Mouse (Mus musculus) frontal cortex, adult 2 months (tissue): Measurements from ENCODE around the gene Tcp11l1. TPM values are rescaled to one million over a fixed set of nuclear protein-coding genes. Genes with fewer than 3 reads are reported as not detected.
A peak's percentile ranks its signal among the peaks of the same experiment; 100 is the strongest.

ENCODE experiments used
- DNase-seq, 2 experiments: peaks; one replicate each; pipeline ENCODE4 v3.0.0; 2022; ENCODE audit warnings: low spot score in 1 of 2; ENCODE audit errors: extremely low spot score in 1 of 2
- polyA plus RNA-seq: library from polyadenylated mRNA; depleted of rRNA; stranded (reverse); fragments of >200 nt; gene quantifications from 2 replicates; pipeline ENCODE4 v1.2.3, GENCODE M21; 2012

Gene Tcp11l1
- polyA plus RNA-seq, 1 experiment: 17.5 TPM

DNA sequence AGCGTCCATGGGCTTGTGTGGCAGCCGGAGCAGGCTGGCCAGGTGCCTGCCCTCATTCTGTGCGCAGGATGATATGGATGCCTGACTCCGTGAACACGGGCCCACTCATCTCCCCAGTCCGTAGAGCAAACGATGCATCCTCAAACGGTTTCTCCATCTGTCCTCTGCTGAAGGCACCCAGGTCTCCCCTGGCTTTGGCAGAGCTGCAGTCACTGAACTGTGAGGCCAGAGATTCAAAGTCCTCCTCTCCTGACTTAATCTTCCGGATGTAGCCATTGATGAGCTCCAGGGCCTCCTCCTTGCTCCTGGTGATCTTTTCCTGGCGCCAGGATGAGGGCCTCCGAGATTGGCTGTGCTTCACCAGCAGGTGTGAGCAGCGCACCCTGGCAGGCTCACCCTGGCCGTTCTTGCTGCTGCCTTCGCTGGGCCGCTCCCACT, 2.3 kb upstream of the Tcp11l1 start:
- no peak for DNase-seq

- DNase-seq: no peak
Observed at GRCm38 (mm10) chr2:104712486-104712809, 479 bp upstream of the Tcp11l1 start.

DNA sequence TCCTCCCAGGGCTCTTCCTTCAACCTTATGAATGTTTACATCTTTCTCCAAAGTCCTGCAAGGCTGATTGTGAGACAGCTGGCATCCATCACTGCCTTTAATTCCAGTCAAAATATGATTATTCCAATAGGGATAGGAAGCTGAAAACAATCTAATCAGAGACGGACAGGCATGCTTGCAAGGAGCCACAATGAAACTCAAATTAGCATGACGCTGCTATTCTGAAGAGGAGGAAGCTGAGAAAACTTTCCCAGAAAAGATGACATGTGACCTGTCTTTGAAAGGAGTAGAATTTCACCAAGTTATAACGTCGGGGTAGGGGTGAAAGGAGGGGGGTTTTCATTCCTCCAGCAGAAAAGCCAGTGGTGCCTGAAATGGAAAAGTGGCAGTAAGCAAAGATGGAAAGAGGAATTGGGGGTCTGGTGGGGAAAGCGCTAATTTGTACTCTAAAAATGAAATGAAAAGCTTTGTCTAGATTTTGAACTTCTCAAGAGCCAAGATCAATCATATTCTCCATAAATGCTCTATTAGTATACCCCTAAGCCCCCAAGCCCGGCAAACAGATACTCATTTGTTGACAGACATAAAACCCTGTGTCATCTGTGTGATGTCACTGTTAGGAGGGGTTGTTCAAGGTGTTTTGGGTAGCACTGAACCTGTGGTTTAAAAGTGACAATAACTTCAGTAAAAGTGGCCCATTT, 1.1 kb downstream of the Tcp11l1 start:
- no peak for DNase-seq

- DNase-seq: no peak
Observed at GRCm38 (mm10) chr2:104709786-104710337, 2.1 kb downstream of the Tcp11l1 start.

GRCm38 (mm10) chr2:104704355-104704754, 7.6 kb downstream of the Tcp11l1 start:
- DNase-seq: no peak

GRCm38 (mm10) chr2:104703158-104703557, 8.8 kb downstream of the Tcp11l1 start:
- DNase-seq: no peak

DNA sequence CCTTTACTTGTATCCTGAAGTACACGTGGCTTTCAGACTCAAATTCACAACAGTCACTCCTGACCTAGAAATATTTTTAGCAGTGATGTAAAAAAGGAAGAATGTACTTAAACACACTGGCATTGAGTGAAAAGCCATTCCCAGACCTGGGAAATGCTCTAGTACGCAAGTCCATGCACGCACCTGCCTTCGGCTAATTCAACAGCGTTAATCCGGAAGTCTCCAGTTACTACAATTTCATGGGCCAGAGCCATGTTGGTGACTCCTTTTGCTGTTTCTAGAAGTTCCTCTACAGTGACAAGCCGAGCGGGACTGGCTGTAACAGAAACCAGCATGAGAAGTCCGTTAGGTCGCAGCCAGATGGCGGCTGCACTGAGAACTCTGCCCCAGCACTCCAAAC, 12.3 kb downstream of the Tcp11l1 start:
- DNase-seq: no peak

GRCm38 (mm10) chr2:104692551-104692950, 19.4 kb downstream of the Tcp11l1 start:
- no peak for DNase-seq

DNA sequence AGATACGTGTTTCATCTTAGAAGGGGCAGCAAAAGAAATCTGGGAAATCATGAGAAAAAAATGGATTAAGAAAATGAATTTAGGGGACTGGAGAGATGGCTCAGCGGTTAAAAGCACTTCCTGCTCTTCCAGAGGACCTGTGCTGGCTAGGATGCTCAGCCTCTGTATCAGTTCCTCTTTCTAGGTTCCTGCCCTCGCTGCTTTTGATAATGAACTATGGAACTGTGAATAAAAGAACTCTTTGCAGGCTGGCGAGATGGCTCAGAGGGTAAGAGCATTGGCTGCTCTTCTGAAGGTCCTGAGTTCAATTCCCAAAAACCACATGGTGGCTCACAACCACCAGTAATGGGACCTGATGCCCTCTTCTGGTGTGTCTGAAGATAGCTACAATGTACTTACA, 21.2 kb downstream of the Tcp11l1 start:
- DNase-seq: no peak

GRCm38 (mm10) chr2:104688724-104689123, 23.2 kb downstream of the Tcp11l1 start:
- peak in 1 of 2 experiments; percentile 37 for DNase-seq

GRCm38 (mm10) chr2:104688321-104688720, 23.6 kb downstream of the Tcp11l1 start:
- DNase-seq: no peak

- DNase-seq: no peak
Observed at GRCm38 (mm10) chr2:104687261-104687660, 24.7 kb downstream of the Tcp11l1 start.

- peak; percentile 44 to 86 for DNase-seq
Observed at GRCm38 (mm10) chr2:104685418-104685817, 26.6 kb downstream of the Tcp11l1 start.

DNA sequence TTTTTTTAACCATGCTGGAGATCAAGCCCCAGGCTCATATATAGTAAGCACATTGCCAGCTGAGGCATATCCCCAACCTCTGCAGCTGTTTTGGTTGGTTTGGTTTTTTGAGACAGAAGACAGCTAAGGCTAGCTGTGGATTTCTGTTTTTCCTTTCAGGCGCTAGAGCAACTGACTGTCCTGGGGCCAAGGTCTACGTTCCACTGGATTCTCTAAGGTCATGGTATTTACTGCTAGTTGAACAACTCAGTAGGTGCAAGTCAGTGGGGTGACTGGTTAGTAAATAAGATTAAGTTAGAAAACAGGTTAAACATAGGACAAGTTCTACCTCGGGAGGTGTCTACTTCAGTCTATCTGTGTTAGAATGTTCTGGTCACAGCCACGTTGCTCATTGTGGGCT, 27.2 kb downstream of the Tcp11l1 start:
- no peak for DNase-seq

GRCm38 (mm10) chr2:104677326-104677725, 34.6 kb downstream of the Tcp11l1 start:
- no peak for DNase-seq

GRCm38 (mm10) chr2:104671724-104672123, 40.2 kb downstream of the Tcp11l1 start:
- no peak for DNase-seq

- no peak for DNase-seq
Observed at GRCm38 (mm10) chr2:104669122-104669804, 42.7 kb downstream of the Tcp11l1 start.

GRCm38 (mm10) chr2:104663372-104664100, 48.4 kb downstream of the Tcp11l1 start:
- no peak for DNase-seq

DNA sequence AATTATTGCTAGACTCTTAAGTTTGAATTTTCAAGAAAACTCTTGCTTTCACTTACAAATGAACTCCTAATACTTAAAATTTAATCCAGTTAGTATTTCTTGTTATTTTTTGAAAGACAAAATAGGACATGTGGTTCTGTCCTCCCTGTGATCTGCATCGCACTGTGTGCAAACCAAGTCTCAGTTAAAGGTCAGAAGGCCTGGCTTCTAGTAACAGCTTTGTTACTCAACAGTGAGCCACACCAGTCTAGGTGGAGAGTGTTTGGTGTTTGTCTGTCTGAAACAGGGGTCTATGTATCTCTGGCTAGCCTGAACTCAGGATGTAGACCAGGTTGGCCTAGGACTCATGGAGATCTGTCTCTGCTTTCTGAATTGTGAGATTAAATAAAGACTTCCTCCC, 53.3 kb downstream of the Tcp11l1 start:
- no peak for DNase-seq

DNA sequence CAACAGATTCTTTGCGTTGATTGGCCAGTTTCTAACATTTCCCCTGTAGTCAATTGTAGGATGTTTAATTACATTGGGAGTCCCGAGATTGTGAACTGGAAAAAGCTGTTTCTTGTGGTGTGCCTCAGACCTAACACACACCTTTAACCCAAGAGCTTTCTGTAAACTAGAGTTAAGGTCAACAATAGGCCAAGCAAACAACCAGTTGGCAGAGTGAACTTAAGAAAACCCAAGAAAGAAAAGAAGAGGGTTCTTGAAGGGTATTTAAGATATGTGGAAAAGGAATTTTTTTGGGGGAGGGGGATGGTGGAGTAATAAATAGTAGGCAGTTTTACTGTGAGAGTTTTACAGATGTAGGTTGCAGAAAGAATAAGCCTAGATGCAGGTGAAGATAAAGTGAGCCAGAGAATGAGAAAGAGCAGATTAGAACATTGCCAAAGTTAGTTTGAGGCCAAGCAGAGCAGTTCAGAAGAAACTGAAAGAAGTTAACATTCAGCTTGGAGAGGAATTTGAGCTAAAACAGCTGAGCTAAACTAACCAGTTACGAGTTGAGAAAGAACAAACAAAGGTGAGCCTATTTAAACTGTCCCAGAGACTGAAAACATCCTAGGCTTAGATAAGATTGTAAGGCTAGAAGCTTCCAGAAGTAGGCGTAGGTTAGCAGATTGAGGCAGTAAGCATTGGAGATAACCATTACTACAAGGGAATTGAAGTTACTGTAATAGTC, 95.8 kb downstream of the Tcp11l1 start:
- no peak for DNase-seq

- DNase-seq: no peak
Observed at GRCm38 (mm10) chr2:104614786-104615185, 97.2 kb downstream of the Tcp11l1 start.
